Mouse (Mus musculus) testis, postnatal 14 days (tissue): Measurements from ENCODE around the gene Ccpg1.

Experiments used
- DNase-seq: peaks from one replicate; pipeline ENCODE4 v3.0.0; 2021; ENCODE audit warnings: low spot score

Gene Ccpg1

GRCm38 (mm10) chr9:72985250-72986220 lies at the start of gene Ccpg1, which contains the start of gene Ccpg1os:
TSS of gene Ccpg1 (plus strand) at chr9:72985429.
TSS of gene Ccpg1os (minus strand) at chr9:72985382.
- DNase-seq: peak; percentile 98

DNA sequence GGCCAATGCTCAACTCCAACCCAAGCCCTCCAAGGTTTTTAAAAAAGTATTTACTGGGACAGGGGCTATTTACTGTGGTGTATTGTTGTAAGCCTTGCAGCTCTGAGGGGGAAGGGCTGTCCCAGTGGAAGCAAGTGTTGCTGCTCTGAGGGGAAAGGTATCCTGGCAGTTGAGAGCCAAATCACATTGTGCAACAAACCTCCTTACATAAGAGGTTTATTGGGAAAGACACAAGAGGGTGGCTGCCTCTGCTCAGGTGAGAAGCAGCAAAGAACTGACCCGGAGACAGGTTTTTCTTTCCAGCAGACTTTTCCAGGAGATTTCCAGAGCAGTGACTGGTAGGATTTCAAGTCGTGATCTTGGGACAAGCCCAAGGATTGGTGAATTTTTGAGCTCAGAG lies 48.9 kb upstream of the Ccpg1 start:
- DNase-seq: no peak

- DNase-seq: no peak
These were observed 41.8 kb upstream of the Ccpg1 start for GRCm38 (mm10) chr9:72943424-72943823.

DNA sequence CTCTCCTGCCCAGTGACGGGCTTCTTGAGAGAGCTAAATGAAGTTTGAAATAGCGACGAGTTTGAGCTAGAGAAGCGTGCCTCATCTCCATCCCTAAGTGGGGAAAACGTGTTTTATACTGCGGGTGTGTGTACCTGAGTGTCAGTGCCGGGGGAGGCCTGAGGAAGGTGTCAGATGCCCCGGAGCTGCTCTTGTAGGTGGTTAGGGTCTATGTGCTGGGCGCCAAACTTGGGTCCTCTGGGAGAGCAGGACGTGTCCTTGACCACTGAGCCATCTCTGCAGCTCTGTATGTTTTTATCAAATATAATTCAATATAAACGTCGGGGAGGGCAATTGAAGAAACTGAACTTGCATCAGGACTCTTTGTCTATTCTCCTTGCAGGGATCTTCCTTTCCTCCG lies 40.9 kb upstream of the Ccpg1 start:
- DNase-seq: no peak

- DNase-seq: no peak
These were observed 38.2 kb upstream of the Ccpg1 start for GRCm38 (mm10) chr9:72947010-72947409.

DNA sequence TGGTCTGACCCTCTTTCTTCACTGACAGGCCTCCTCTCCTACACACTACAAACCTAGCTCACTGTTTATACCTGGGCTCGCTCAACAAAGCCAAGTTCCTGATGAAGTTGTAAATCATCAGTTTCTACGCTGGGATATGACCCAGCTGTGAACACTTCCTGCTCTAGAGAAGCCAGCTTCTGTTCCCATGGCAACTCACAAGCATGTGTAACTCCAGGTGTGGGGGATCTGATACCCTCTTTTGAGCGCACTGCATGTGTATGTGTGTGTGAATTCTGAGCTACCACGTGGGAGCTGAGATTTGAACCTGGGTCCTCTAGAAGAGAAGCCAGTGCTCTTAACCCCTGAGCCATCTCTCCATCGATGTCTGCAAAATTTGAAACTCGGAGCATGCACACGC lies 35.7 kb upstream of the Ccpg1 start:
- DNase-seq: no peak

DNA sequence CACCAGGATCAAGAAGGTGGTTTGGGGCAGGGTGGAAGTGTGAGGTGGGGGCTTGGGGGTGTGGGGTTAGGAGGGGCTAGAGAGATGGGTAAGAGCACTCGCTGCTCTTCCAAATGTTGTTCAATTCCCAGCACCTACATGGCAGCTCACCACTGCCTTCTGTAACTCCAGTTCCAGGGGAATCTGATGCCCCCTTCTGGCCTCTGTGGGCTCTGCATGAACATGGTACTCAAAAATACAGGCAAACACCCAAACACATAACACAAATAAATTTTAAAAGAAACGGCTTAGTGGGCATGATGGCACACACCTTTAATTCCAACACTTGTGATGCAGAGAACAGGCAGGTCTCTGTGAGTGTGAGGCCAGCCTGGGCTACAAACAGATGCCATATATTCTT lies 30.5 kb upstream of the Ccpg1 start:
- DNase-seq: no peak

DNA sequence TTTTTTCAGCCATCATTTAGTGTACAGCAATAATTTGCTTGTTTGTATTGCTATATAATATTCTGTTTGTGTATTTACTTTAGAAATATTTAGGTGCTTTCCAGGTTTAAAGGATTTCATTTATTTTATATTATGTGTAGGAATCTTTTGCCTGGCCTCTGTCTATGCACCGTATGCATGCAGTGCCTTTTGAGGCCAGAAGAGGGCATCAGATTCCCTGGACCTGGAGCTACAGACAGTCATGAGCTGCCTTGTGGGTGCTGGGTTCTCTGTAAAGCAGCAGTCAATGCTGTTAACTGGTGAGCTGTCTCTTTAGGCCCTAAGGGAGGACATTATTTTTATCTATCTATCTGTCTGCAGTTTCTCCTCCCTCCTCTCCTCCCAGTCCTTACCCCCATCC lies 29.7 kb upstream of the Ccpg1 start:
- DNase-seq: no peak

DNA sequence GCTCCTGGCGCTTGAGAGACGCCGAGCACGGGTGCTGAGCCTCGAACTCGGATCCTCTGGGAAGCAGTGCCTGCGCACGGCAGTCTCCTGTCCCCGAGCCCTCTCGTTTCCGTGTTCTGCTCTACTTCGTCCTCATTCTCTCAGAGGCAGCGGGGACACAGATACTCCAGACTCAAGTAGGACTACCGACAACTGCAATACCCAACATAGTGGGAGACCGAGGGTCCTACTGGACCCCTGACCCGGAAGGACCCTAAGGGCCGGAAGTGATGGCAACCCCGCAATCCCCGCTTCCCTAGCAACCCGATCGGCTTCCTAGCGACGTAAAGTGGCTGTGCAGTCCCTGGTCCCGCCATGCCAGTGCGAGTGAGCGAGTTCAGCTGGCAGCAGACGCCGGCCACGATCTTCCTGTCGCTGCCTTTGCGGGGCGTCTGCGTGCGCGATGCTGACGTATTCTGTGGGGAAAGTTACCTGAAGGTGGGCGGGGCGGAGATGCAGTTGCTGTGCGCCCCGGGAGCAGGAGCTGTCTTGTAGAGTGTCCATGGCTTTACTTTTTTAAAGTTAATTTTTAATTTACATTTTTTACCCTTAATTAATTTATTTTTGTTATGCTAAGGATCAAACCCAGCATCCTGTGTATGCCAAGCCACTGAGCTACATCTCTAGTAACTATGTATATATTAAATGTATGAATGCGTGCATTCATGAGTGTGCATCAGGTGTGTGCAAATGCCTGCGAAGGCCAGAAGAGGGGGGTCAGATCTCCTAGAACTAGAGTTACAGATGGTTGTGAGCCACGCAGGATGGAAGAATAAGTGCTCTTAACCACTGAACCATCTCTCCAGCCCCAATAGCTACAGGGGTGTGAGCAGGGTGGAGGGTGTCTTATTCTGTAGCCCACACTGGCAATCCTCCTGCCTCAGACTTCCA lies 26.4 kb upstream of the Ccpg1 start, which contains the start of the genes Dyx1c1 and Gm44503:
Dyx1c1 (plus strand) TSS at position 265 of the 930 bp plus-strand sequence.
Gm44503 (plus strand) TSS at position 332 of the 930 bp plus-strand sequence.
- DNase-seq: peak; percentile 82

DNA sequence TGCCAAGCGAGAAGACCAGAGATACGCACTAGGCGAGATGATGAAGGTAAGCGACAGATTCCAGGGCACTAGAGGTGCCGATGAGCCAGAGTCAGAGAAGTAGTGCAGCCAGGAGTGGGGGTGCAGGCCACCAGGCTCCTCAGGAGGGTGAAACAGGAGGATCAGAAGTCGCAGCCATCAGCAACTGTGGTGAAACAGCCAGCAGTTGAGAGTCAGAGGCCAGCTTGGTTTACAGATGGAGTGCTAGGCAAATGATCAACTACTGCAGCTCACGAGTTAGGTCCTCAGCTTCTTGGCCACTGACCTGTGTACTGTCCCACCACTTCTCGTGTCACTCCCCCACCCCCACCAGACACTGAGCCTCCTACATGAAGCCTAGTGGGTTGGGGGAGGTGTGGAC lies 23.9 kb upstream of the Ccpg1 start:
- DNase-seq: no peak

- no peak for DNase-seq
These were observed 23.3 kb upstream of the Ccpg1 start for GRCm38 (mm10) chr9:72961959-72962358.

GRCm38 (mm10) chr9:72968349-72969061 lies 16.7 kb upstream of the Ccpg1 start:
- DNase-seq: no peak

DNA sequence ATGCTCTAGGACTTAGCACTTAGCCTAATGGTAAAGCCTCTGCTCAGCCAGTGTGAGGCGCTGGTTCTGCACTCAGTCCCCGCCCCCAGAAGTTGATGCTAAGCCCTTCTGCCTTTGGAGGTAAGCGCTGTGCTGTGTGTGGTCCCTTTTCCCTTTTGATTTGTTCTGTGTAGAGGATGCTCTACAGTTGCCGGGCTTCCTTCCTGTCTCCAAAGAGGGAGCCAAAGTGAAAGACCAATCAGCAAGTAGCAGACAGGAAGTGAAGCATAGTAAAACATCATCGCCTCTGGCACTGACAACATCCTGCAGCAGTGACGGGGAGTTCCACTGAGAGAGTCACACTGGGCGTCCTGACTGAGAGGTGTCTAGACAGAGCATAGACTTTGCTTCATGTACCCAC lies 15.4 kb upstream of the Ccpg1 start:
- DNase-seq: no peak

DNA sequence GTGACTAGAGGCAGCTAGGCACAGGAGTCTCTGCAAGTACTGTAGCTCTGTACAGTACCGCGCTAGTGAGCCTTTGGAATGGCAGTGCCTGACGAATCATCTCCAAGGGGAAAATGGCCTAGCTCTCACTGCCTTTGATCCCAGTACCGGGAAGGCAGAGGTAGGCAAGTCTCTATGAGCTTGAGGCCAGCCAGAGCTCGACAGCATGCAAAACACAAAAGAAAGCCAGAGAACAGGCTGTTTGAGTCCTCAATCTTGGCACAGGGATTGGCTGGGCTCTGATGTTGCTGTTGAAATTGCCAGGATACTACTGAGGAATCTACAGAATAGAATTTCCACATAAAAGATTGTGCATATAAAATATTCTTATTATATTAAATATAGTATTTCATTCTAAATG lies 12.8 kb upstream of the Ccpg1 start:
- no peak for DNase-seq

DNA sequence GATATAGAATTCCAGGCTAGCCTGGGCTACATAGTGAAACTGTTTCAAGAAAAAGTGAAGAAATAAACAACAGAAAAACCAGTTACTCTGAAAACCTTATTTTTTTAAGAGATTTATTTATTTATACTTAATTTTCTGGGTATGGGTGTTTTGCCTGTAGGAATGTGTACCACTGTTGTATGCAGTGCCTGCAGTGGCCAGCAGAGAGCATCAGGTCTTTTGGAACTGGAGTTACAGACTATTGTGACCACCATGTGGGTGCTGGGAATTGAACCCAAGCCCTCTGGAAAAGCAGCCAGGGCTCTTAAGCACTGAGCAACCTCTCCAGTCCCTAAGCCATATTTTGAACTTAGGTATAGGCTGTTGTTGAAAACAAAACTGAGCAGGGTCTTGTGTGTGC lies 12.2 kb upstream of the Ccpg1 start:
- DNase-seq: no peak

GRCm38 (mm10) chr9:72974734-72975133 lies 10.5 kb upstream of the Ccpg1 start:
- DNase-seq: no peak

GRCm38 (mm10) chr9:72975242-72975641 lies 10.0 kb upstream of the Ccpg1 start:
- DNase-seq: no peak

DNA sequence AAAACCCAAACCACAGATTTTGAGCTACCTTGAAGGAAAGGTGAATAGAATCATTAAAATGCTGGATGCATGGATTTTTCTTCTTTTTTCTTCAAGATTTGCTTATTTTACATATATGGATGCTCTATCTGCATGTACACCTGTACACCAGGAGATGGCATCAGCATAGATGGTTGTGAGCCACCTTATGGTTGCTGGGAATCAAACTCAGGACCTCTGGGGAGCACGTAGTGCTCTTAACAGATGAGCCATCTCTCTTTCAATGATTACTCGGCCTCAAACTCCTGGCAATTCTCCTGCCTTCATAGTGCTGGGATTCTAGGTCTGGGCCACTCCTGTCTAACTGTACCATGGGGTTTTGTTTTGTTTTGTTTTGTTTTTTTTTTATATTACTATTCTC lies 2.2 kb upstream of the Ccpg1 start:
- no peak for DNase-seq

GRCm38 (mm10) chr9:72987703-72988102 lies 2.5 kb downstream of the Ccpg1 start:
- DNase-seq: no peak

GRCm38 (mm10) chr9:72988706-72989105 lies 3.5 kb downstream of the Ccpg1 start:
- no peak for DNase-seq

- no peak for DNase-seq
These were observed 6.2 kb downstream of the Ccpg1 start for GRCm38 (mm10) chr9:72991420-72991819.

DNA sequence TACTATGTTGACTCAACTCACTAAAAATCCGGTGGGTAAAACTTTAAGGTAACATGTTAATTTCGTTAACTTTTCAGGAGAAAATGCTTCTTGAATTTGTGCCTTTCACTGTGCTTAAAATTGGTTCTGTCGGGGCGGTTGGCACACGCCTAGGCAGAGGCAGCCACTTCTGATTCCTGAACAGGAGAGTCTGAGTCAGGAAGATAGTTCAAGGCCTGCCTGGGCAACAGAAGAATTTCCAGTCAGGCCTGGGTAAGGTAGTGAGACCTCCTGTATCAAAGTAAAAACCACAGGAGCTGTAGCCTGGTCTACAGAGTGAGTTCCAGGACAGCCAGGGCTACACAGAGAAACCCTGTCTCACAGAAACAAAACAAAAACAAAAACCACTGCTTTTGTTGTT lies 7.3 kb downstream of the Ccpg1 start:
- DNase-seq: no peak
